Mouse (Mus musculus) thymus, adult 2 months (tissue): Measurements from ENCODE around the gene 1700018B08Rik. TPM values are rescaled to one million over a fixed set of nuclear protein-coding genes. Genes with fewer than 3 reads are reported as not detected.

Source experiments
- DNase-seq: peaks from one replicate; pipeline ENCODE4 v3.0.0; 2021
- H3K27ac ChIP-seq: fragments of 200-500 bp; 2 replicates; pipeline ENCODE4 v1.5.1; 2012; ENCODE audit warnings: low read length, control low read depth; ENCODE audit not compliant: control insufficient read depth, insufficient read depth
- H3K27me3 ChIP-seq: fragments of 200-500 bp; 2 replicates; pipeline ENCODE4 v1.6.1; 2012; ENCODE audit warnings: mild to moderate bottlenecking, low read length, moderate library complexity, mixed read lengths; ENCODE audit not compliant: control insufficient read depth, insufficient read depth
- H3K36me3 ChIP-seq: fragments of 200-500 bp; 2 replicates; pipeline ENCODE4 v1.6.1; 2012; ENCODE audit warnings: mild to moderate bottlenecking, low read length, moderate library complexity; ENCODE audit not compliant: control insufficient read depth, insufficient read depth
- H3K4me1 ChIP-seq: fragments of 200-500 bp; replicated peaks from 2 replicates; pipeline ENCODE4 v1.6.1; 2012; ENCODE audit warnings: low read length; ENCODE audit not compliant: control insufficient read depth, insufficient read depth
- H3K4me3 ChIP-seq: fragments of 200-500 bp; 2 replicates; pipeline ENCODE4 v1.5.1; 2012; ENCODE audit warnings: mild to moderate bottlenecking, low read length, control low read depth, moderate library complexity; ENCODE audit not compliant: control insufficient read depth, insufficient read depth
- CTCF ChIP-seq: fragments of 200-500 bp; IDR thresholded peaks from 2 replicates; pipeline ENCODE4 v1.5.1; 2012; ENCODE audit warnings: mild to moderate bottlenecking, control low read depth, low read length, moderate library complexity, borderline replicate concordance; ENCODE audit not compliant: control insufficient read depth, poor library complexity, insufficient read depth; ENCODE audit errors: extremely low read depth
- POLR2A ChIP-seq: fragments of 200-500 bp; IDR thresholded peaks from 2 replicates; pipeline ENCODE4 v1.6.1; 2012; ENCODE audit warnings: mild to moderate bottlenecking, low read length, control low read depth, moderate library complexity; ENCODE audit not compliant: control insufficient read depth, poor library complexity, insufficient read depth; ENCODE audit errors: extremely low read depth
- WGBS: fragments of 180-500 bp; shearing (Covaris S2); methylation state at CpG from one replicate; pipeline ENCODE4 v1.1.7; 2018; 5-methylcytosine and 5-hydroxymethylcytosine counted together
- polyA plus RNA-seq: library from polyadenylated mRNA; depleted of rRNA; stranded (reverse); fragments of >200 nt; gene quantifications from 2 replicates; pipeline ENCODE4 v1.2.3, GENCODE M21; 2012; rRNA removed

Gene 1700018B08Rik
- polyA plus RNA-seq, 1 experiment, result 0.35 TPM

DNA sequence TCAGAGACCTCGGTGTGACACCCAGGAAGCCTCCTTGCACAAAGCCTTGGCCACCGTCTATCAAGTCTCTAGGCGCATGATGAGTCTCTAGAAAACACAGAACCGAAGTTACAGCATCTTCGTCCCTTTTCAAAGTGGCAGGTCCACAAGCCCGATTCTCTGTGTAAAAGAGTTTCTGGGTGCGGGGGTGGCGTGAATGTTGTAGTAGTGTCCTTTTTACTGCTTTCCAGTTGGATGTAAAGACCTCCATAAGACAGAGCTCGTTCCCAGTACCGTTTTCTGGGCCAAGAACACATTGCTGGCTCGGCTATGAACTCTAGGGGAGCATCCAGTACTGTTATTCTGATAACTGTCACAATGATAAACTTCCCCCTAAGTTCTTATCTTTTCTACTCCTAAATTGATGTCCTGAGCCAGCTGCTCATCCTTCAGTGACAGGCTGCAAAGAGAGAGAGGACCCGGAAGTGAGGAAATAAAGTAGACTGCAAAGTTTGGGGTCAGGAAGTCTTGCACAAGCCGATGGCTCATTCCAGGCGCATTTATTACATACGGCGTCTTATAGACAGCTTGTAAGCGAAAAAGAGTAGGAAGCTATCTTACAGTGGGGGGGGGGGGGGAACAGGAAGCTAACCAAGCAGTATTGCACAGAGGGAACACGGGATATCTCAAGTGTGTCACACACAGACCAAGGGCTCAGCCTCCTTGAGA is 18.9 kb downstream of the 1700018B08Rik start:
- WGBS, result 68% methylated on average over 18 of the region's 18 CpGs
- no peak for DNase-seq
- H3K4me3 ChIP-seq, result no peak overlapping the region
- no peaks in the 10 kb centered on the region for H3K4me1 ChIP-seq
- no peaks in the 10 kb centered on the region for H3K27me3 ChIP-seq
- H3K36me3 ChIP-seq, result no peaks in the 10 kb centered on the region
- no peak overlapping the region for H3K27ac ChIP-seq
- TF ChIP-seq CTCF (no peak), POLR2A (no peak)

DNA sequence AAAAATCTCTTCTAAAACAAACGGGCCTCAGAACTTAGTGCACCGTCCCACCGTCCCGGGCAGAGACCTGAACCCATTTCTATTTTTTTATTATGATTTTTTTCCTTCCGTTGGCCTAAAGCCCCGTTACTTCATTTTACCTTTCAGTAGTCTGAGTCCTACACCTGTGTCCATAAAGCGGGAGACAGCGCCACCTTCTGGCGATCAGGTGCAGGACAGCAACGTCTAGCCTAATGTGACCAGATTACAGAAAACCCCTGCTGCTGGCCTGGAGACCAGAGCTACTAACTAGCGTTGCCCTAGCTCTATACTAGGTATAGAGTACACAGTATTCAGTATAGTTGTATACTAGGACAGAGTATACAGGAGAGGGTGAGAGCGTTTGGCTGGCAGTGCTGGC is 30.7 kb downstream of the 1700018B08Rik start:
- no peaks in the 10 kb centered on the region for H3K4me1 ChIP-seq
- no peak for TF ChIP-seq POLR2A
- peak; percentile 51; the same call in 1 of the 2 replicates for TF ChIP-seq CTCF
- DNase-seq, result peak; percentile 55
- 10% methylated on average over 12 of the region's 12 CpGs for WGBS
- H3K27ac ChIP-seq, result no peak overlapping the region
- H3K4me3 ChIP-seq, result no peak overlapping the region
- no peaks in the 10 kb centered on the region for H3K27me3 ChIP-seq
- no peaks in the 10 kb centered on the region for H3K36me3 ChIP-seq

DNA sequence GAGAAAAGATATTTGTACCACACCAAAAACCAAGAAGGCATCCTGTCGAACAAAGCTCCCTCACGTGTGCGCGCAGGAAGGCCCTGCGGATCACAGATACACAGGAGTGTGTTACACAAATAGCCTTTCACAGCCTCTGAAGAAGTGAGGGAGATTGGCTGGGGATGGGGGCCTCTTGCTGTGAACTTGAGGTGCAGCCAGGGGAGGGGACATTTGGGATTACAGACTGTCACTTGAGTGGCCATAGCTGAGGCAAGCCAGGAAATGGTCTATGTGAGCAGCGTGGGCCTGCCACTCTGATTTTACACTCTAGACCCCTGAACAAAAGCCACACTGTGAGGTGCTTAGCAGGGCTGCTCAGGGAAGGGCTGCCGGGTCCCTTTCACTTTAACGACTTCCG is 32.4 kb downstream of the 1700018B08Rik start:
- Histone ChIP-seq H3K4me1 (no peaks in the 10 kb centered on the region), H3K4me3 (no peak overlapping the region), H3K27ac (no peak overlapping the region), H3K36me3 (no peaks in the 10 kb centered on the region), H3K27me3 (no peaks in the 10 kb centered on the region)
- DNase-seq, result no peak
- 63% methylated on average over 9 of the region's 9 CpGs for WGBS
- TF ChIP-seq POLR2A (no peak), CTCF (no peak)

DNA sequence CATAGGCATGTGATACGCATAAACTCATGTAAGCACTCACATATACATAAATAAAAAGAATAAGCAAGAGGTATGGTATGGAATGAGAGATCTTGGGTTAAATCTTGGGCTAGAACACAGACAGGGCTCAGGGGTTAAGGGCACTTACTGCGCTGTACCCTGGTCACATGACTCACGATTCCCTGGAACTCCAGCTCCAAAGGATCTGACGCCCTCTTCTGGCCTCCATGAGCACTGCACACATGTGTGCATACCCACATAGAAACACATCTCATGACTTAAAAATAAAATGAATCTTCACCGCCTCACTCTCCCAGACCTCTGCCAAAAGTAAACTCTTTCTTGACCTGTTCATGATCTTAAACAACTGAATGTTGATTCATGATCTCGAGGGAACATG is 46.5 kb downstream of the 1700018B08Rik start:
- Histone ChIP-seq H3K36me3 (no peaks in the 10 kb centered on the region), H3K27me3 (no peaks in the 10 kb centered on the region), H3K27ac (no peak overlapping the region), H3K4me1 (no peaks in the 10 kb centered on the region), H3K4me3 (no peak overlapping the region)
- 85% methylated on average over 6 of the region's 6 CpGs for WGBS
- DNase-seq, result no peak
- TF ChIP-seq POLR2A, result no peak
- no peak for TF ChIP-seq CTCF

DNA sequence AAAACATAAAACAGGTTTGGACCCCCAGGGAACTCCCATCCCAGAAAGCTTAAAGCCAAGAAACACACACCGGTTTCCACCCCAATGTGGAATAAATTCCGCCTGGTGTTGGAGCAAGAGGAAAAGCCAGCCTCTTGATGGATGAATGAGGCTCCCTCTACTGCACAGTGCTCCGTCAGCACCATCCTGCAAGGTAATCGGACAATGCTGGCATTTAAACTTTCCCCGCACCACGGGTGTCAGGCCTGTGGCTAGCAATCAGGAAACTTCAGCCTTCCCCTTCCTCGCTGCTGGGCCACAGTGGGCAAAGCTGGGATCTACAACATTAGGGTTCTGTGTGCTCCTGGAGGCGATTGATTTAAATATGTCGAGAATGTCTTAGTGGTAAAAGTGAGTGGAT is 52.5 kb downstream of the 1700018B08Rik start:
- H3K4me3 ChIP-seq, result no peak overlapping the region
- no peak for DNase-seq
- H3K4me1 ChIP-seq, result no peaks in the 10 kb centered on the region
- WGBS, result 57% methylated on average over 9 of the region's 9 CpGs
- no peaks in the 10 kb centered on the region for H3K27me3 ChIP-seq
- no peak overlapping the region for H3K27ac ChIP-seq
- TF ChIP-seq POLR2A (no peak), CTCF (no peak)
- no peaks in the 10 kb centered on the region for H3K36me3 ChIP-seq

DNA sequence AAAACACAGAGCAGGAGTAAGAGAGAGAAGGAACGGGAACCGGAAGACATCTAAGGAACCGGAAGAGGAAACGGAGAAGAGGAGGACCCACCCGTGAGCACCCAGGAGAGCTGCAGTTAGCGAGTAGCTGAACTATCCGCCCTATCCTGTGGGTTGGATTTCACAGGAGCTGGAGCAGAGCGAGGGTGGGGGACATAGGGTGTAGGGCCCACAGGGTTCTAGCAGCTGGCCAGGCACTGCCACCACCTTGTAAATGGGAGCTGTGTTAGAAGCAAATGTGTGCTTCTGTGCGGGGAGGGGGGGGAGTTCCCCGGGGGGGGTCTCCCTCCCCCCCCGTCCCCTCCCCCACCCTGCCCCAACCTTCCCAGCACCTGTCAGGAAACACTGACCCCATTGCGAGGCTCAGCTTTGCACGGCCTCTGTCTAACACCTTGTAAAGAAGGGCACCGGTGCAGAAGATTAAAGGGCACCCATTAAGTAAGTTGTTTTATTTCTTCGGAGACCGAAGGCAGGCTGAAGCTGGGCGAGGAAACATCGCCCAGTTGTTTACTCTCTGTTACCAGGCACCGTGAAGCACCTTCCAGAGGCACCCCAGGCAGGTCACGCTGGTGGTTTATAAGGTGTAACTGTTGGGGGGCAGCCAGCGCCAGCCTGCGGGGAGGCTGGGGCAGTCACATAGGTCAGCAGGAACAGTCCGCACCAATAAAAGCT is 59.9 kb downstream of the 1700018B08Rik start:
- no peak for DNase-seq
- no peaks in the 10 kb centered on the region for H3K27me3 ChIP-seq
- no peak overlapping the region for H3K4me3 ChIP-seq
- whole genome bisulfite sequencing, result 62% methylated on average over 23 of the region's 23 CpGs
- no peak overlapping the region for H3K27ac ChIP-seq
- no peaks in the 10 kb centered on the region for H3K36me3 ChIP-seq
- H3K4me1 ChIP-seq, result no peaks in the 10 kb centered on the region
- TF ChIP-seq POLR2A (no peak), CTCF (no peak)

Other genes with a start within 250 kb of the 1700018B08Rik start
- gene Fbxo31, start 34.5 kb upstream of the 1700018B08Rik start, polyA plus RNA-seq, result 39.8 and 55.7 TPM in 2 replicates
- 103 and 113 TPM in 2 replicates for gene Map1lc3b, start 46.0 kb upstream of the 1700018B08Rik start, polyA plus RNA-seq
- gene Zcchc14, start 108.6 kb upstream of the 1700018B08Rik start, polyA plus RNA-seq, result 5.6 and 6.5 TPM in 2 replicates
- 0.07 TPM in 1 of 2 replicates, not detected in the other for gene Jph3, start 185.3 kb upstream of the 1700018B08Rik start, polyA plus RNA-seq